Mouse (Mus musculus) lung, postnatal 0 days (tissue): ENCODE data around the gene Ccpg1.

ENCODE experiments used
- CTCF ChIP-seq: IDR thresholded peaks from 2 replicates; pipeline ENCODE4 v1.5.1; 2016; ENCODE audit warnings: antibody characterized with exemption, mild to moderate bottlenecking
- EP300 ChIP-seq: IDR thresholded peaks from 2 replicates; pipeline ENCODE4 v1.6.1; 2016; ENCODE audit warnings: antibody characterized with exemption, mild to moderate bottlenecking, control low read depth

- TF ChIP-seq EP300 (no peak), CTCF (no peak)
Observed at GRCm38 (mm10) chr9:72972984-72973383, 12.2 kb upstream of the Ccpg1 start.
